Mouse (Mus musculus): ENCODE data around the gene Fem1a. TPM values are rescaled to one million over a fixed set of nuclear protein-coding genes. Genes with fewer than 3 reads are reported as not detected.

Gene Fem1a
- polyA plus RNA-seq, 1 experiment from 2014 or later, result 5.7 TPM

- H3K4me1 ChIP-seq (replicated peaks), result peaks cover 62% of the 10 kb centered on the region
- ATAC-seq (ENCODE audit: insufficient read depth), result no peak
- H3K9ac ChIP-seq, result peak overlapping the region; percentile 70
- peak overlapping the region; percentile 95 for H3K27ac ChIP-seq (replicated peaks)
- WGBS (ENCODE audit: insufficient replicate concordance), result 12% methylated on average over 11 of the region's 11 CpGs
- H3K27me3 ChIP-seq, result no peaks in the 10 kb centered on the region
- peak overlapping the region; percentile 99 for H3K4me2 ChIP-seq
- H3K36me3 ChIP-seq (replicated peaks), result peaks cover 50% of the 10 kb centered on the region
- no peaks in the 10 kb centered on the region for H3K9me3 ChIP-seq (replicated peaks)
- peak overlapping the region; percentile 83 for H3K4me3 ChIP-seq (replicated peaks)
Observed at GRCm38 (mm10) chr17:56304718-56305117, 48.1 kb downstream of the Fem1a start.

GRCm38 (mm10) chr17:56305156-56305555, 48.5 kb downstream of the Fem1a start:
- no peak for ATAC-seq (ENCODE audit: insufficient read depth)
- peak overlapping the region; percentile 99 for H3K4me2 ChIP-seq
- peak overlapping the region; percentile 83 for H3K4me3 ChIP-seq (replicated peaks)
- H3K9ac ChIP-seq, result peak overlapping the region; percentile 70
- H3K27ac ChIP-seq (replicated peaks), result peak overlapping the region; percentile 95
- no peaks in the 10 kb centered on the region for H3K27me3 ChIP-seq
- peaks cover 54% of the 10 kb centered on the region for H3K36me3 ChIP-seq (replicated peaks)
- 31% methylated on average over 9 of the region's 9 CpGs for WGBS (ENCODE audit: insufficient replicate concordance)
- H3K9me3 ChIP-seq (replicated peaks), result no peaks in the 10 kb centered on the region
- H3K4me1 ChIP-seq (replicated peaks), result peaks cover 62% of the 10 kb centered on the region

- peak overlapping the region; percentile 99 for H3K4me2 ChIP-seq
- WGBS (ENCODE audit: insufficient replicate concordance), result 74% methylated on average over 8 of the region's 8 CpGs
- no peak for ATAC-seq (ENCODE audit: insufficient read depth)
- peak overlapping the region; percentile 70; the same call in 1 of the 2 replicates for H3K9ac ChIP-seq
- peak overlapping the region; percentile 22; the same call in 1 of the 2 replicates for H3K27ac ChIP-seq (replicated peaks)
- H3K9me3 ChIP-seq (replicated peaks), result no peaks in the 10 kb centered on the region
- peaks cover 62% of the 10 kb centered on the region for H3K4me1 ChIP-seq (replicated peaks)
- no peaks in the 10 kb centered on the region for H3K27me3 ChIP-seq
- H3K4me3 ChIP-seq (replicated peaks), result peak overlapping the region; percentile 83
- peaks cover 61% of the 10 kb centered on the region for H3K36me3 ChIP-seq (replicated peaks)
Observed at GRCm38 (mm10) chr17:56305826-56306225, 49.2 kb downstream of the Fem1a start.

- H3K36me3 ChIP-seq (replicated peaks), result peaks cover 83% of the 10 kb centered on the region
- ATAC-seq (ENCODE audit: insufficient read depth), result no peak
- no peaks in the 10 kb centered on the region for H3K9me3 ChIP-seq (replicated peaks)
- WGBS (ENCODE audit: insufficient replicate concordance), result 81% methylated on average over 6 of the region's 6 CpGs
- peaks cover 47% of the 10 kb centered on the region for H3K4me1 ChIP-seq (replicated peaks)
- H3K27ac ChIP-seq (replicated peaks), result no peak overlapping the region
- H3K4me2 ChIP-seq, result no peak overlapping the region
- no peak overlapping the region for H3K9ac ChIP-seq
- H3K4me3 ChIP-seq (replicated peaks), result no peak overlapping the region
- H3K27me3 ChIP-seq, result no peaks in the 10 kb centered on the region
Observed at GRCm38 (mm10) chr17:56308088-56308487, 51.5 kb downstream of the Fem1a start.

GRCm38 (mm10) chr17:56309191-56309945, 52.8 kb downstream of the Fem1a start:
- H3K27me3 ChIP-seq, result no peaks in the 10 kb centered on the region
- 86% methylated on average over 15 of the region's 15 CpGs for WGBS (ENCODE audit: insufficient replicate concordance)
- H3K27ac ChIP-seq (replicated peaks), result no peak overlapping the region
- H3K36me3 ChIP-seq (replicated peaks), result peaks cover 96% of the 10 kb centered on the region
- no peak overlapping the region for H3K9ac ChIP-seq
- H3K4me1 ChIP-seq (replicated peaks), result peaks cover 40% of the 10 kb centered on the region
- H3K9me3 ChIP-seq (replicated peaks), result no peaks in the 10 kb centered on the region
- no peak overlapping the region for H3K4me3 ChIP-seq (replicated peaks)
- no peak overlapping the region for H3K4me2 ChIP-seq
- ATAC-seq (ENCODE audit: insufficient read depth), result no peak

MicroRNA genes within 50 kb of the gene (microRNA counts, 519-probe panel; counts per million panel counts)
- 2,402 counts per million, percentile 40 among the panel's probes with 10 or more counts for microRNA mmu-miR-7b

Small RNAs within 50 kb of the gene (microRNA-seq; reads per million reads assigned to microRNA genes)
- gene Mir7b, result 31.7 reads per million, percentile 41 among the genes with 10 or more reads in this experiment

Other genes with a start within 250 kb of the Fem1a start
- 44.0 and 50.7 TPM in 2 replicates for gene Sh3gl1, start 220.2 kb upstream of the Fem1a start, polyA plus RNA-seq (2015; fragmentation: Nextera tagmentation; extraction: Ambion mirVana)
- 16.6 and 18.5 TPM in 2 replicates for gene Chaf1a, start 216.4 kb upstream of the Fem1a start, polyA plus RNA-seq (2015; fragmentation: Nextera tagmentation; extraction: Ambion mirVana)
- gene Ubxn6, start 181.8 kb upstream of the Fem1a start, polyA plus RNA-seq (2015; fragmentation: Nextera tagmentation; extraction: Ambion mirVana), result 12.5 and 13.0 TPM in 2 replicates
- gene Hdgfl2, start 177.2 kb upstream of the Fem1a start, polyA plus RNA-seq (2015; fragmentation: Nextera tagmentation; extraction: Ambion mirVana), result 42.7 and 43.0 TPM in 2 replicates
- 0.02 and 0.06 TPM in 2 replicates for gene Plin4, start 147.0 kb upstream of the Fem1a start, polyA plus RNA-seq (2015; fragmentation: Nextera tagmentation; extraction: Ambion mirVana)
- 1.3 and 3.7 TPM in 2 replicates for gene Plin5, start 139.2 kb upstream of the Fem1a start, polyA plus RNA-seq (2015; fragmentation: Nextera tagmentation; extraction: Ambion mirVana)
- gene Lrg1, start 134.8 kb upstream of the Fem1a start, polyA plus RNA-seq (2015; fragmentation: Nextera tagmentation; extraction: Ambion mirVana), result 3.2 and 4.0 TPM in 2 replicates
- 0.81 and 1.3 TPM in 2 replicates for gene Sema6b, start 116.5 kb upstream of the Fem1a start, polyA plus RNA-seq (2015; fragmentation: Nextera tagmentation; extraction: Ambion mirVana)
- gene Tnfaip8l1, start 94.3 kb upstream of the Fem1a start, polyA plus RNA-seq (2015; fragmentation: Nextera tagmentation; extraction: Ambion mirVana), result 2.7 and 3.1 TPM in 2 replicates
- 58.6 and 66.4 TPM in 2 replicates for gene Mydgf, start 72.9 kb upstream of the Fem1a start, polyA plus RNA-seq (2015; fragmentation: Nextera tagmentation; extraction: Ambion mirVana)
- gene Dpp9, start 37.9 kb upstream of the Fem1a start, polyA plus RNA-seq (2015; fragmentation: Nextera tagmentation; extraction: Ambion mirVana), result 19.6 and 22.9 TPM in 2 replicates
- gene Ticam1, start 20.0 kb downstream of the Fem1a start, polyA plus RNA-seq (2015; fragmentation: Nextera tagmentation; extraction: Ambion mirVana), result 3.2 and 3.7 TPM in 2 replicates
- 33.3 and 36.0 TPM in 2 replicates for gene Plin3, start 36.1 kb downstream of the Fem1a start, polyA plus RNA-seq (2015; fragmentation: Nextera tagmentation; extraction: Ambion mirVana)
- gene Arrdc5, start 43.5 kb downstream of the Fem1a start, polyA plus RNA-seq (2015; fragmentation: Nextera tagmentation; extraction: Ambion mirVana), result not detected in 2 replicates
- gene Uhrf1, start 46.5 kb downstream of the Fem1a start, polyA plus RNA-seq (2015; fragmentation: Nextera tagmentation; extraction: Ambion mirVana), result 96.8 and 109 TPM in 2 replicates
- 7.0 and 9.5 TPM in 2 replicates for gene Kdm4b, start 69.3 kb downstream of the Fem1a start, polyA plus RNA-seq (2015; fragmentation: Nextera tagmentation; extraction: Ambion mirVana)
- 5.5 and 6.1 TPM in 2 replicates for gene Ptprs, start 219.7 kb downstream of the Fem1a start, polyA plus RNA-seq (2015; fragmentation: Nextera tagmentation; extraction: Ambion mirVana)

Measured in liver, embryonic 15.5 days (tissue).